Mouse (Mus musculus): ENCODE measurements at regions not wholly inside any gene's neighbourhood (a gene's known extent, or its start where the extent isn't known, plus 50 kb on each side); places are given as distances from the start of the nearest gene placed in this dataset.

DNA sequence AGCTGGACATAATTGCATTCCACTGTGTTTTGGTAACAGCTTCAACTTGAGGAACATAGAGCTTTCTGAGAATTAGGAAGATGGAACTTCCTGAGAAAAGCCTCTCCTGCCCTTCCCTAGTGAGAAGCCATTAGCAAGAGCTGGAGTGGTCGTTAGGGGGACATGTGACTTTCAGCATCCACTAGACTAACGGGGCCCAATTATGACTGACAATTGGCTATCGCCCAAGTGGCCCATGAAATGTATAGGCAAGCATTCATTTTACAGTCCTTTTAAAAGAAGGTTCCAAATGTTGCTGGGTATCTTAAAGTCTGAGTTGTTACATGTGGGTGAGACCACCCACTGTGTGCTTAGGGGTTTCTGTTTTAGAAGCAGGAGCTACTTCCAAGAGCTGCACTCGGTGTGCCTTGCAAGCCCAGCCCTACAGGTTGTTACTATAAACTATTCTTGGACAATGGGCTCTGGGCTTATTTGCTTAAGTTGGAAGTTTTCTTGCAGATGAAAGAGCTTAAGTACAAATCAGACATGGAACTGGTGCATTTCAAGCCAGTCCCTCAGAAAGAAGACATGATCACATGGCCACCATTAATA lies 183.1 kb upstream of the Cxcl12 start:
- TF ChIP-seq CTCF (IDR thresholded peaks at IDR 0.05; ENCODE audit: extremely low read depth, insufficient read depth, insufficient read length, insufficient replicate concordance) (no peak), POLR2A (IDR thresholded peaks at IDR 0.05; ENCODE audit: low read depth, low read length) (no peak)

Measured in spleen, adult 2 months (tissue).